Mouse (Mus musculus) C2C12 (cell line): Measurements from ENCODE around the gene Hist1h2bl.

Source experiments
- CEBPB ChIP-seq: IDR thresholded peaks from one replicate; pipeline ENCODE4 v1.6.1; 2011; ENCODE audit warnings: low read depth, mild to moderate bottlenecking, control low read depth, moderate library complexity
- CTCF ChIP-seq: IDR thresholded peaks from one replicate; pipeline ENCODE4 v1.5.1; 2011; ENCODE audit not compliant: control insufficient read depth, insufficient read depth, insufficient read length
- FOSL1 ChIP-seq: IDR thresholded peaks from one replicate; pipeline ENCODE4 v1.8.0; 2011; ENCODE audit warnings: mild to moderate bottlenecking, low read length; ENCODE audit not compliant: poor library complexity, insufficient read depth, severe bottlenecking
- MAX ChIP-seq: IDR thresholded peaks from one replicate; pipeline ENCODE4 v1.6.1; 2011; ENCODE audit warnings: mild to moderate bottlenecking, control low read depth
- MYOD1 ChIP-seq: IDR thresholded peaks from one replicate; pipeline ENCODE4 v1.6.1; 2011; ENCODE audit warnings: low read depth; ENCODE audit not compliant: control insufficient read depth, insufficient read length
- USF1 ChIP-seq: IDR thresholded peaks from one replicate; pipeline ENCODE4 v1.6.1; 2011; ENCODE audit warnings: low read depth, mild to moderate bottlenecking, control low read depth, moderate library complexity

DNA sequence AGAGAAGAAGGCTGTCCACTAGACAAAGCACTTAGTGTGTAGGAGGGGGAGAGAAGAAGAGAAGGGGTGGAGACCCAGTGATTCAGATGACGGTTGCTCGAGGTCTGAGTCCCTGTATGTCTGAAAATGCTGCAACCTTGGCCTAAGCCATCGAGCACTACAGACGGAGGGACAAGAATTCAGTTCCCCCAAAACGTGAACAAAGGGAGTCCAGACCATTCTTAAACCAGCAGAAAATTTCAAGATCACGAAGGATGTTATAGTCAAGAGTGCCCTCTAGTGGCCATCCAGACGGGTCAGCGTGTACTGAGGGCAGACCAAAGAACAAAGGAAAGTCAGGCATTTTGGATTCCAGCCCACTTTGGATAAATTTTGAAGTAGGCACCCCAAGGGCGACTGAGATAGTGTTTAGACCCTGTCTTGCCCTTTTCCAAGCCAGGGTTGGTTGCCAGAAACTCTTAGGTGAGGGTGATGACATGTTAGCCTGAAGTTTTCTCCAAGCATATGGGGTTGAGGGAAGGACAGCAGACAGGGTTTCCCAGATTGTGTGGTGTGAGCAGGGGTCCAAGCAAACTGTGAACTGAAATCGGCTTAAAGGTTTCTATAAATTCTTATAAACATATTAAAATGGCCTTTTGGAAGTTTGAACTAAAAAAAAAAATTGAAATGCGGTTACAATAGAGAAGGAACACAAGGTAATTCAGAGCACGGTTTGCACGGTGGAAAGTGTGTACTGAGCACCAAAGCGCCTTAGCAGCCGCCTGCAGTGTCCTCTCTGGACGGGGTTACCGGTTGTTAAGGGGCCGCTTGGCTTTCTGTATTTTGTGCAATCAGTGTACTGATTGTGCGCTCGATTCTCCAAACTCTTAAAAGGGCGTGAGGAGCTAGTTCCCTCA is 18.3 kb upstream of the Hist1h2bl start:
- TF ChIP-seq CTCF (peak; percentile 51), USF1 (no peak), CEBPB (no peak), MAX (peak; percentile 65), FOSL1 (no peak), MYOD1 (no peak)
